Mouse (Mus musculus) kidney, adult 2 months (tissue): Measurements from ENCODE around the gene F7. TPM values are rescaled to one million over a fixed set of nuclear protein-coding genes. Genes with fewer than 3 reads are reported as not detected.
A peak's percentile ranks its signal among the peaks of the same experiment; 100 is the strongest.

Experiments
- DNase-seq: peaks from one replicate; pipeline ENCODE4 v3.0.0; 2021
- H3K27ac ChIP-seq: fragments of 200-500 bp; 2 replicates; pipeline ENCODE4 v1.5.1; 2012; ENCODE audit warnings: low read depth, low read length, control low read depth, inconsistent platforms; ENCODE audit not compliant: insufficient read depth
- H3K27me3 ChIP-seq: fragments of 200-500 bp; replicated peaks from 2 replicates; pipeline ENCODE4 v1.6.1; 2012; ENCODE audit warnings: mild to moderate bottlenecking, moderate library complexity, low read length, inconsistent platforms; ENCODE audit not compliant: control insufficient read depth, insufficient read depth
- H3K36me3 ChIP-seq: fragments of 200-500 bp; 2 replicates; pipeline ENCODE4 v1.6.1; 2012; ENCODE audit warnings: mild to moderate bottlenecking, moderate library complexity, low read length, inconsistent platforms; ENCODE audit not compliant: control insufficient read depth, insufficient read depth
- H3K4me1 ChIP-seq: fragments of 200-500 bp; 2 replicates; pipeline ENCODE4 v1.6.1; 2011; ENCODE audit warnings: low read length; ENCODE audit not compliant: control insufficient read depth, insufficient read depth
- H3K4me3 ChIP-seq: fragments of 200-500 bp; 2 replicates; pipeline ENCODE4 v1.5.1; 2011; ENCODE audit warnings: mild to moderate bottlenecking, low read depth, low read length, control low read depth; ENCODE audit not compliant: insufficient read depth
- CTCF ChIP-seq: fragments of 200-500 bp; conservative IDR thresholded peaks from 2 replicates; pipeline ENCODE4 v1.5.1; 2011; ENCODE audit warnings: low read depth, mild to moderate bottlenecking, control low read depth, low read length, moderate library complexity, mixed read lengths; ENCODE audit not compliant: insufficient read depth, insufficient read length
- POLR2A ChIP-seq: fragments of 200-500 bp; IDR thresholded peaks from one replicate; pipeline ENCODE4 v1.6.1; 2011; ENCODE audit warnings: low read depth, low read length, control low read depth
- WGBS: fragments of 180-500 bp; shearing (Covaris S2); methylation state at CpG from one replicate; pipeline ENCODE4 v1.1.7; 2018; 5-methylcytosine and 5-hydroxymethylcytosine counted together
- polyA plus RNA-seq: library from polyadenylated mRNA; depleted of rRNA; stranded (reverse); fragments of >200 nt; gene quantifications from 2 replicates; pipeline ENCODE4 v1.2.3, GENCODE M21; 2012; rRNA removed

F7 gene
- polyA plus RNA-seq = 0.19 and 0.39 TPM in 2 replicates

- no peaks in the 10 kb centered on the region for H3K36me3 ChIP-seq
- WGBS = 63% methylated on average over 10 of the region's 10 CpGs
- TF ChIP-seq CTCF (no peak), POLR2A (no peak)
- peak; percentile 49 for DNase-seq
- no peaks in the 10 kb centered on the region for H3K4me1 ChIP-seq
- H3K27ac ChIP-seq = no peak within 1 kb of the TSS
- no peaks in the 10 kb centered on the region for H3K27me3 ChIP-seq
- no peak within 1 kb of the TSS for H3K4me3 ChIP-seq
These were observed at the start of gene F7 for GRCm38 (mm10) chr8:13025487-13026224. Gene F7 (plus strand): TSS chr8:13026034.

GRCm38 (mm10) chr8:12976290-12976689 is 49.5 kb upstream of the F7 start:
- no peak overlapping the region for H3K4me3 ChIP-seq
- no peaks in the 10 kb centered on the region for H3K36me3 ChIP-seq
- H3K4me1 ChIP-seq = no peaks in the 10 kb centered on the region
- no peak overlapping the region for H3K27ac ChIP-seq
- DNase-seq = peak; percentile 27
- TF ChIP-seq POLR2A (no peak), CTCF (no peak)
- H3K27me3 ChIP-seq = no peaks in the 10 kb centered on the region
- WGBS = 65% methylated on average over 11 of the region's 11 CpGs

- H3K4me1 ChIP-seq = no peaks in the 10 kb centered on the region
- no peak for TF ChIP-seq CTCF
- TF ChIP-seq POLR2A = no peak
- WGBS = 62% methylated on average over 5 of the region's 5 CpGs
- no peak for DNase-seq
- H3K27ac ChIP-seq = no peak overlapping the region
- H3K4me3 ChIP-seq = no peak overlapping the region
- no peaks in the 10 kb centered on the region for H3K36me3 ChIP-seq
- H3K27me3 ChIP-seq = no peaks in the 10 kb centered on the region
These were observed 49.1 kb upstream of the F7 start for GRCm38 (mm10) chr8:12976723-12977122.

- 69% methylated on average over 12 of the region's 12 CpGs for WGBS
- no peak for TF ChIP-seq CTCF
- no peak for TF ChIP-seq POLR2A
- Histone ChIP-seq H3K27ac (no peak overlapping the region), H3K27me3 (no peaks in the 10 kb centered on the region), H3K4me1 (no peaks in the 10 kb centered on the region), H3K4me3 (no peak overlapping the region), H3K36me3 (no peaks in the 10 kb centered on the region)
- no peak for DNase-seq
These were observed 48.5 kb upstream of the F7 start for GRCm38 (mm10) chr8:12977325-12977724.

GRCm38 (mm10) chr8:12978308-12978707 is 47.5 kb upstream of the F7 start:
- Histone ChIP-seq H3K4me1 (no peaks in the 10 kb centered on the region), H3K4me3 (no peak overlapping the region), H3K36me3 (no peaks in the 10 kb centered on the region), H3K27ac (no peak overlapping the region), H3K27me3 (no peaks in the 10 kb centered on the region)
- TF ChIP-seq POLR2A (no peak), CTCF (no peak)
- no peak for DNase-seq
- WGBS = 44% methylated on average over 2 of the region's 2 CpGs

GRCm38 (mm10) chr8:12978726-12979125 is 47.1 kb upstream of the F7 start:
- no peak overlapping the region for H3K27ac ChIP-seq

GRCm38 (mm10) chr8:12983681-12984467 is 42.0 kb upstream of the F7 start:
- H3K4me3 ChIP-seq = no peak overlapping the region
- no peaks in the 10 kb centered on the region for H3K36me3 ChIP-seq
- no peak overlapping the region for H3K27ac ChIP-seq
- DNase-seq = no peak
- WGBS = 82% methylated on average over 18 of the region's 18 CpGs
- TF ChIP-seq CTCF (no peak), POLR2A (no peak)
- no peaks in the 10 kb centered on the region for H3K27me3 ChIP-seq
- H3K4me1 ChIP-seq = no peaks in the 10 kb centered on the region

More at GRCm38 (mm10) chr8:12978726-12979125, 47.1 kb upstream of the F7 start:
- Histone ChIP-seq H3K36me3 (no peaks in the 10 kb centered on the region), H3K4me3 (no peak overlapping the region), H3K4me1 (no peaks in the 10 kb centered on the region), H3K27me3 (no peaks in the 10 kb centered on the region)
- WGBS = 30% methylated on average over 5 of the region's 5 CpGs
- peak; percentile 88 for TF ChIP-seq CTCF
- no peak for TF ChIP-seq POLR2A
- peak; percentile 81 for DNase-seq
